Mouse (Mus musculus) brain, embryonic 14.5 days (tissue): ENCODE results near the gene Zfp36l2.

ENCODE experiments used
- CTCF ChIP-seq: fragments of 200-500 bp; IDR thresholded peaks from 2 replicates; pipeline ENCODE4 v1.5.1; 2012; ENCODE audit warnings: inconsistent platforms, mild to moderate bottlenecking, moderate library complexity, borderline replicate concordance; ENCODE audit not compliant: insufficient read depth, insufficient read length; ENCODE audit errors: extremely low read depth
- POLR2A ChIP-seq: fragments of 200-500 bp; IDR thresholded peaks from 2 replicates; pipeline ENCODE4 v1.6.1; 2012; ENCODE audit warnings: mild to moderate bottlenecking, inconsistent platforms, borderline replicate concordance; ENCODE audit not compliant: poor library complexity, insufficient read depth, insufficient read length, severe bottlenecking; ENCODE audit errors: extremely low read depth

GRCm38 (mm10) chr17:84194282-84195002 is 6.7 kb upstream of the Zfp36l2 start:
- TF ChIP-seq CTCF (no peak), POLR2A (no peak)
